Mouse (Mus musculus) mouse embryonic stem cell (cell line): ENCODE data around the gene Zc3h10.
"Not testable (repeated sequence)": the region's sequence is repeated elsewhere in the genome, so short reads cannot be mapped to it uniquely, and the experiment has no call there.

ENCODE experiments used
- in situ Hi-C, 2 experiments: fragments of 300-500 bp; cut with MboI; formaldehyde crosslinking; loops; 1 replicate in 1 of 2; 3 replicates in 1 of 2; pipeline ENCODE4 v1.14.3; 2019 to 2020; ENCODE audit warnings: low sequenced_read_pairs in 2 of 2, low pct_unique_long_range_greater_than_20kb in 1 of 2, mixed read lengths in 1 of 2; ENCODE audit not compliant: unreplicated experiment in 1 of 2

The Zc3h10 gene

DNA sequence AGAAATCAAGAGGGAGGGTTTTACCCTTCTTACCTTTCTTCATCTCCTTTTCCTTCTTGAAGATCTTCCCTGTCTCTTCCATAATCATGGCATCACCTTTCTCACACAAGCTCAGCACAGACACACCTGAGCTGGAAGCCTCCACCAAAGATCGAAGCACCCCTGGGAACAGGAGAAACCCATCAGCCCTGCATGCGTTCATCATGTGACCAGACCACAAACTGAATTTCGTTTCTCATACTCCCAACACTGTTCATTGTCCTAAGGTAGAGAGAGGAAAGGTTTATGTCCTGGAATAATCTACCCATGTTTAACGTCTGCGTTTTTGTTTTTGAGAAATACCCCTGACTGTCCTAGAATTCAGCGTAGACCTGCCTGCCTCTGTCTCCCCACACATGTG lies 16.0 kb upstream of the Zc3h10 start:
- in situ Hi-C loops: no loop called here

DNA sequence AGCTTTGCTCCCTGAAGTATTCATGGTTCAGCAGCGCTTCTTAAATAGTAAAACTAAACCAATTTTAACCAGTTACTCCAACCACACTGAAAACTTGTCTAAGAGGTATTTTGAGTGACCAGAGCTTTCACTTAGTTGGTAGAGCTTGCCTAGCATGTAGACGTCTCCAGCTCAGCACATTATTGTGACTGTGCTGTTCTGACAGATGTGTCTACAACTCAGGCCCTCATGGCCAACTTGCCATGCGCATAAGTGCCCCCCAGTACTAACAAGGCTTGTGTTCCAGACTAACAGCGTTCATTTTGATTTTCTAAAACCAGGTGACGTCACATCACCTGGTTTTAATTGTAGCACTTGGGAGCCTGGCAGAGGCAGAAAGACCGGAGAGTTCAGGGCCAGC lies 9.4 kb upstream of the Zc3h10 start:
- in situ Hi-C loops: no loop called here

DNA sequence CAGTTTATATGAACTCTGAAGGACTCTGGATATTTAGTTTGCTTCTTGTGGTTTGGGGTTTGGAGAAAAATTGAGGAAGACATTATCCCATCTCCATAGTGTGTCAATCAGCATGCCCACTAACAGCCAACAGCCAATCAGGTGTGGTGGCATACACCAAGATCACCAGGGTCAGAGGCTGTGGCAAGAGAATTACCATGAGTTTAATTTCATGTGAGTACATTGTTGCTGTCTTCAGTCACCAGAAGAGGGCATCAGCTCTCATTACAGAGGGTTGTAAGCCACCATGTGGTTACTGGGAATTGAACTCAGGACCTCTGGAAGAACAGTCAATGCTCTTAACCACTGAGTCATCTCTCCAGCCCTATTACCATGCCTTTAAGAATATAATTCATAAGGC lies 8.7 kb upstream of the Zc3h10 start:
- in situ Hi-C loops: no loop called here

DNA sequence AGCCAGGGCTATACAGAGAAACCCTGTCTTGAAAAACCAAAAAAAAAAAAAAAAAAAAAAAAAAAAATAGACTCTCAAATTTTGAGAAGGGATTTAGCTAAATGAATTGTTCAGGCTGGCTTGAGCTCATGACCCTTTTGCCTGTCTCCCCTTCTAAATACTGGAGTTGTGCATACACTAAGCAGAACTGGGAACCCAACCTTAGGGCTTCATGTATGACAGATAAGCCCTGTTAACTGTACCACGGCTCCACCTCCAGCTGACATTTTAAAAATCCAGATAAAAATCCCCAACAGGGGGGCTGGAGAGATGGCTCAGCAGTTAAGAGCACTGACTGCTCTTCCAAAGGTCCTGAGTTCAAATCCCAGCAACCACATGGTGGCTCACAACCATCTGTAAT lies 8.0 kb upstream of the Zc3h10 start:
- in situ Hi-C loops: not testable (repeated sequence)

DNA sequence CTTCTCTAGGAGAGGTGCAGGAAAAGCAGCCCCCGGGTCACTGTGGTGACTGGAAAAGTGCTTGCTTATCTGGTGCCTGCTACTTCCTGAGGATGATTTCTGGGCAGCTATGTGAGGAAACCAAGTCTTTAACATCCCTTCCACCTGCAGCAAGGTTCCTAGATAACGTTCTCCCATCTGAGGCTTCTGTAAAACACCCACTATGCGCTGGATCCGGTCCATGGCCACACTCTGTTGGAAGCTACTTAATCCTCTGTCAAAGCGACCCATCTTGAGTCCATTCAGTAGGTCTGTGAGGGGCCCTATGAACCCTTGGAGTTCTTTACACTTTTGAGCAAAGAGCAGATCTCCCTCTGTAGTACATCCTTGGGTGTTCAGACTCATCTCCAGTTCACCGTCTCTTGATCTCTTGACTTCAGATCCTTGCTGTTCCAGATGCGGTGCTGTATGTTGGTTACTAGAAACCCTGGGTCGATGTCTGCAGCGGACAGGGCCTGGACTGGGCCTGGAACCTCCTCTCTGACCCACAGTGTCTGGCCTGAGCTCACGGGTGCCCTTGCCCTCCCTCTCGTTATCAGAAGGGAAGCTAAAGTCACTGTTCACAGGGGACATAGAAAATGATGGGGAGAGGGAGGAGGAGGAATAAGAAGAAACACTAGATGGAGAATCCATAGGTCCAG lies 2.7 kb upstream of the Zc3h10 start:
- in situ Hi-C loops: not testable (repeated sequence)

DNA sequence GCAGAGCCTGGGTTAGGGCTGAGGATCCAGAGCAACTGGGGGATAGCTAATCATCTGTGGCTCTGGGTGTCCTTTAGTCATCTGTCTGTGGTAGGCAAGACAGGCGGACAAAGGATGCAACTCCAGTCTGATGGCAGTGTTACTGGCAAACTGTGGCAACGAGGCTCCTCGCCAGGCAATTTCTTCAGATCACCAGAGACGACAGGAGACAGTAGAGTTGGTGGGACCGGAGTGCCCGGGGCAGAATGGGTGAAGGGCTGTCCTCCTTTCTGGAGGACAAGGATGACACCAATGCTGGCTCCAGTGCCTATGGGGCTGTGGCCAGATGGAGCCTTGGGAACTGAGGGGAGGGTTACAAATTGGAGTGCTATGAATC lies 2.1 kb upstream of the Zc3h10 start:
- in situ Hi-C loops: not testable (repeated sequence)

DNA sequence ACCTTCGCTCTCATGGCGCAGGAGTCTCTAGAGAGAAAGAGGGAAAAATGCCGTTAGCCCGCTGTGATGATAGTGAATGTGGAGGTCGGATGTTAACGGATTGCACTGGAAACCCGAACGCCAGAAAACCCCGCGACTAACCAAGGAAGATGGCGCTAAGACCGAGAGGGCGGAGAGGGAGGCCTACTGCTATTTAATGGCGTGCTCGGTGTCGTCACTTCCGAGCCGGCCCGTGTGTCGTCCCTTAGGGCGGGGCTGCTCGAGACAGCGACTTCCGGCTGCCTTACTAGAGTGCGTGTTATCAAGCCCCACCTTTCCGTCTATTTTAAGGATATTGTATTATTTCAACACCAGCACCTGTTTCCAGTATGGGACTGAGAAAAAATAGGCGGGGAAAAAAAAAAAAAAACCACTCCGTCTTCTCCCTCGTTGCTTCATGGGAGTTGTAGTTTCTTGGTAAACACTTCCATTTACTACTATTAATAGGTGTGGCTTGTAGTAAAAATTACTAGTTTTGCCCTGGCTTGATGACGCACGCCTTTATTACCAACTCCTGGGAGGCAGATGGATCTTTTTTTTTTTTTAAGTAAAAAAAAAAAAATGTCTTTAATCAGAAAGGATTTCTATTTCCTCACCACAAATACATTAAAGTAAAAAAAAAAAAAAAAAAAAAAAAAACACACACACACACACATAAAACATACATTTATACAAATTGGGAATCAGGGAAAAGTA lies 1.5 kb upstream of the Zc3h10 start, which contains the start of gene Rpl41:
Gene Rpl41, minus strand, starts transcription at position 359 of the 735 bp plus-strand sequence.
- in situ Hi-C loops: no loop called here

DNA sequence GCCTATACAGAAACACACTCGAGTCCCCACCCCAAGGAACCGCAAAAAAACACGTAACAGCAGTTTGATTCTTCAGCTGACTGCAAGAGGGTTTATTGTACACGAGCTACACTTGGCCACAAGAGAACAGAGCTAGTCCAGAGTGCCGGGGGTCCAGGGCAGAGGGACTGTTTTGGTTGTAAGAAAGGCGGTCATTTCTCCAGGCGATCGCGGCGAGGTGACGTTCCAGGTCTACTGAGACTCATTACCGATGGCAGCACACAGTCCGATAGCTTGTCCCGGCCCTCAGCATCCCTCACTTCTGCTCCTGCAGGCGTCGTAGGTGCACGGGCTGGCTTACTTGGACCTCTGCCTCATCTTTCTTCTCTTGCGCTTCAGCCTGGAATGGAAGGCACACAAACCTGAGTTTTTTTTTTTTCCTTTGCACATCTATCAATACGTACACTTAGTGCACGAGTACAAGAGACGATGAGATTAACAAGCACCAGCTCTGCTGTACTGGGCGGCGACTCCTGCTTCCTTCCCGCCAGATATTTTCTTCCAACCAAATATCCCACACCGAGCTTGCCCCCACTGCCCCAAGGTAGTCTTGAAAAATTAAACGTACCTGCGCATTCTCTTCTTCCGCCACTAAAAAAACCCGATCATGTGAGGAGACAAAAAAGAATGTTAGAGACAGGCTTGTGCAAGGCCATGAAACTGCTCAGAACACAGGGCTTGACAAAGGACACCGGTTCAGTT lies 647 bp upstream of the Zc3h10 start:
- in situ Hi-C loops: not testable (repeated sequence)

DNA sequence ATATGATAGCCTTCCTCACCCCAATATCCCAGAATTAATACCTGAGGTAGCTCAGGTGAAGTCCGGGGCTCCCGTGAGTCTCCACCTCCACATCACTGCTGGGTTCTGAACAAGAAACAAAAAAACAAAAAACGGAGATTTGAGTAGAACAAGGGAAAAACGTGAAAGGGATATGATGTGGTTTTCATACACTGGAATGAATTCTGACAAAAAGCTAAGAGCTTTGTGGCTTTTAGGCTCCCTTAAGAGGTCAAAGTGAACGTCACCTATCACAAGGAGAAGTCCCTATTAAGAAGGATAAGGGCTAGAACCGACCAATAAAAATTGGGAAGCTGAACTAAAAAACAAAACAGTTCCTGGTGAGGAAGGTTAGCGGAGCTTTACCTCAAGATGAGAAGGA lies 787 bp downstream of the Zc3h10 start:
- in situ Hi-C loops: no loop called here

DNA sequence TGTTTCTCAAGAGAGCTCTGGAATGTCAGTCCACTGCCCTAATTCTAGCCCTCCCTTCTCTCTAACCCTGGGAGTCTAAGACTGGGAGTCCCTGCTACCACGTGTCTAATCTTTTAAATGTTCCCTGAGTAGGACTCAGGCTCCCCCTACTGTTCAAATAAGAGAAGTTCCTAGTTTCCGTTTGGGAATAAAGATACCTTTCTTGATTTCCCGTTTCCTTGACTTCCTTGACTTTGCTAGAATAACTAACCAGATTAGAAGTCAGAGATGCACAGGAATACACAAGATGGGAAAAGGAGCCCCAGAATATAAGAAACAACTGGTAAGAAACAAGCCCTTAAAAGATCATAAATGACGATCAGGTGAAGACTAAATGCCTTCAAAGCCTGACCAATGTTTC lies 1.2 kb downstream of the Zc3h10 start:
- in situ Hi-C loops: no loop called here

DNA sequence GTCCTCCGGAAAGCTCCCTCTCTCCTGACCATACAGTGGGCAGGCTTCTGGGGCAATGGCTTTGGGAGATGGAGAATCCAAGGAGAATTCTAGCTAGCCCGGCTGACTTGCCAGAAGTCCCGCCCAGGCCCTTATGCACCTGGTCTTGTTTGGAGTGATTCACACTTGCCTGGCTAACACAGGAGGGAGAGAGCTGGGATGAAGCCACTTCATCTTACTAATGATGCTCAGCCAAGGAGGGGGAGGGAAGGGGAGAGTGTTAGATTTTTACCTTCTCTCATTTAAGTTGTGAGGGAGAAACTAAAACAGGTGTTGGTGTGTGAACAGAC lies 2.0 kb downstream of the Zc3h10 start:
- in situ Hi-C loops: no loop called here

DNA sequence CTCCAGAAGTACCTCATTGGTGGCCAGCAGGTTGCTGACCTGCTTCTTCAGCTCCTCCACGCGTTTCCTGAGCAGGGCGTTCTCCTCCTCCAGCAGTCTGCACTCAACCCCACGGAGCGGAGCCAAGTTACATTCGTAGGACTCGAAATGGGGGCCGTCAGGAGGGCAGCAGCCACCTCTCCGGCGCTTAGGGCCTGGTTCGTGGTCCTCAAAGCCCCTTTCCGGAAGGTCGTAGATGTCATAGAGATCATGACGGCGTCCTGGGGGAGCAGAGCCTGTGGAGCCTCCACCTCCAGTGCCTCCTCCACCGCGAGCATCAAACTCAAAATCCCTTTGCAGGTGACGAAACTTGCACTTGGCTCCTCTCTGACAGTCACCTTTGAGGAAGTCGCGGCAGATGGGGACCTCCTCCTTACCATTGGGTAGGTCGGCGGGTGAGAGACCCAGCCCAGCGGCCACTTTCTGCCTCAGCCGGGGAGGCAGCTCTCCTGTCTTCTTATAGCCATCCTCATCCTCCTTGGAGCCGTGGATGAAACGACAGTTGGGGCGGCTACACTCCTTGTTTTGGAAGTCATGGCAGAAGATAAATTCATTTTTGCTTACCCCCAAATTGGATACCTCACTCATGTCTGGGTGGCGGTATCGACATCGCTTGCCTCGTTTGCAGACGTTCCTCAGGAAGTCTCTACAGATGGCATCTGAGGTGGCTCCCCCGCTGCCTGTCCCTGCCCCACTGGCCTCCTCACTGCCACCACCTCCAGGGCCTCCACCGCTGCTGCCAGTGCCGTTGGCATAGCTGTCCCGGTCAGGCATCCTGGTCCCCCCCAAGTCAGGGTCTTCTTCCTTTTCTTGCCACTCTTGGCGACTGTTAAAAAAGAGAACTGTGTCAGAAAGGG lies 2.7 kb downstream of the Zc3h10 start:
- in situ Hi-C loops: no loop called here

DNA sequence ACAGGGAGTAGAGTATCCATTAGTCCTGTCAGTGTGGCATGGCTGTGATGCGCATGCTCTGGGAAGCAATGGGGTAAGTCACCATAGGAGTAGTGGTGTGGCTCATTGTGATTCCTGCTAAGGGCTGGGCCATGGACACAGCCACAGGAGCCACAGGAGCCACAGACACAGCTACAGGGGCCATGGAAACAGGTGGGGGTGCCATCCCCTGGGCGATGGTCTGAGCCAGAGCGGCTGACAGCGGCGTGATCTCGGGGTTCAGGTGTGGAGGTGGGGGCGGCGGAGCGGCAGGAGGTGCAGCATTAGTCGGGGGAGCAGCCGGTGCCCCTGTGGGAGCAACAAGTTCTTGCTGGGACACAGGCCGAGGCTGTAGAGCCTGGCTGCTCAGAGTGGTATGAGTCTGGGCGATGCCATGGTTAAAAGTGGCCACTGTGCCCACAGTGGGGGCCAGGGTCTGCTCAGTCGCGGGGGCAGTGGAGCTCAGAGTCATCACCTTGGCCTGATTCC lies 3.4 kb downstream of the Zc3h10 start:
- in situ Hi-C loops: no loop called here

DNA sequence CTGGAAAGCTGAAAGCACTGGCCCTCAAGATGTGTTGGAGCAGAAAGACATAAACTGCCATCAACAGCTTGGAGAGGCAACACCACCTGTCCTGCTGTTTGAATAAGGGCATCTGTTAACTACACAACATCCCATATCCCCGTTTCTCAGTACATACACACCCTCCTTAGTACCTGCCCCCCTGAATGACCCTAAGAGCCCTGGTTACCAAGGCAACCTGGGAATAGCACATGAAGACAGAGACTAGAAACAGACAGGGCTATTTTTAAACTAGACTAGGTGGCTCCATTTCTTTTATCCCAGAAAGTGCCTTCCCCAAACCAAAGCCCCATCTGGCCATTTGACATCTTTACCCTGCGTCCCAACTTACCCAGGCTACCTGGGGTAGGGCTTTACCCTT lies 4.5 kb downstream of the Zc3h10 start:
- in situ Hi-C loops: no loop called here

DNA sequence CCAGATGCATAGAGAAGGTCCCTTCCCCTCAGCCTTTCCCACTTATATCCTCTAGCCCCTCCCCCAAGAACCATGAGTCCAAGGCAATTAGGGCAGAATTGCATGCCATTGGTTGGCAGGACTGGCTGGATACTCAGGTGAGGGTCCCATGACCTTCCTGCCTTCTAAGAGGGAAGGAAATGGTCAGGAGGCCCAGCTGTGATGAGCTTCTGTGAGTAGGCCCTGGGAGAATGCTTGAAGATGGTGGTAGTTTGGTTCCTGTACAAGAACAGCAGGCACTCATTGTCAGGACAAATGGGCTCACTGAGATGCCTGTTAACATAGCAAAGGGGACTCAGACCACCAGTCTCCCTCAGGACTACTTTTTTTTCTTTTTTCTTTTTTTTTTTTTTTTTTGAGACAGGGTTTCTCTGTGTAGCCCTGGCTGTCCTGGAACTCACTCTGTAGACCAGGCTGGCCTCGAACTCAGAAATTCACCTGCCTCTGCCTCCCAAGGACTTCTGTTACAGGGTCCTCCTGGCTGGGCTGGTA lies 9.2 kb downstream of the Zc3h10 start:
- in situ Hi-C loops: no loop called here

DNA sequence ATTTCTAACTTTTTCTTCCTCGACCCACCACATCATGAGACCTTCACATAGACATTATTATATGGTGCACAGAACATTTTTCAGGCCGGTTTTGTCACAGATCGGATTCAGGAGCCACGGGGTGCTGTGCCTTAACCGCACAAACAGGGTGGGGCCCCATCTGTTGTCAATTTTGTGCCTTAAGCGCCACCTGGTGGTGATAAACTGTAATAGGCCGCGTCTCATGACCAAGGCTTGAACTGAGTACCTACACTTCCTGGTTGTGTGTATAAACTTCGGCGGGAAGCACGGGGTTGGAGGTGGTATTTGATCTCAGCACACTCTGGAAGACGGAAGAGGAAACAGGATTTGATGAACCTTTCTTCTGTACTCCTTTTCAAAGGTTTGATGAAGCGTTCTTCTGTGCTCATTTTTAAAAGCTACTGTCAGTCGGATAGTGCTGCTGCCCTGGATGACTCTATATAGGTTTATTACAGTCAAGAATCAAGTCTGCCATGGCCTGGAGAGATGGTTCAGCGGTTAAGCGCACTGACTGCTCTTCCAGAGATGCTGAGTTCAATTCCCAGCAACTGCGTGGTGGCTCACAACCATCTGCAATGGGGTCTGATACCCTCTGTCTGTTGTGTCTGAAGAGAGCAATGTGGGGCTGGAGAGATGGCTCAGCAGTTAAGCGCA lies 11.2 kb downstream of the Zc3h10 start:
- in situ Hi-C loops: no loop called here

DNA sequence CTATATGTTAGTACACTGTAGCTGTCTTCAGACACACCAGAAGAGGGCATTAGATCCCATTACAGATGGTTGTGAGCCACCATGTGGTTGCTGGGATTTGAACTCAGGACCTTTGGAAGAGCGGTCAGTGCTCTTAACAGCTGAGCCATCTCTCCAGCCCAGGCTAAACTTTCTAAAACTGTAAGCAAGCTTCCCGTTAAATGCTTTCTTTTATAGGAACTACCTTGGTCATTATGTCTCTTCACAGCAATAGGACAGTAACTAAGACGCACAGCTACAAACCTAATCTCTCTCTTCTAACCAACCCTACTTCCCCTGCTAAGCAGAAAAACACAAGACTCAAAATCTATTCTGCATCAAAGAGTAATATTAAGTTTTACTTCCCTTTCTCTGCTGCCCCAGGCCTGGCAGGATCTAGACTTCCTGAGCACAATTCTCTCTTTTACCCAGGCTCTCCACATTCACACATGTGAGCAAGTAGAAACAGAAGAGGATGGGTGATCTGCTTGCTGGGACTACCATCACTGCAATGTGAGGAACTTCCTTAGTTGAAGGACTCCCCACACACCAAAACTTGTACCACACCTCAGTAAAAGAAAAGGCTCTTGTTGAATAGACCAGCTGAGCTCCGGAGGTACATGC lies 11.8 kb downstream of the Zc3h10 start:
- in situ Hi-C loops: no loop called here
